Mouse (Mus musculus) C2C12 (cell line): ENCODE data around the gene Slc23a3. TPM values are rescaled to one million over a fixed set of nuclear protein-coding genes. Genes with fewer than 3 reads are reported as not detected.

ENCODE experiments used
- H3K27me3 ChIP-seq: one replicate; pipeline ENCODE4 v1.6.1; 2011; ENCODE audit not compliant: control insufficient read depth, insufficient read depth, insufficient read length
- H3K36me3 ChIP-seq: one replicate; pipeline ENCODE4 v1.6.1; 2011; ENCODE audit not compliant: control insufficient read depth, insufficient read depth
- H3K4me3 ChIP-seq: one replicate; pipeline ENCODE4 v1.5.1; 2011; ENCODE audit warnings: mild to moderate bottlenecking, control low read depth; ENCODE audit not compliant: poor library complexity, insufficient read depth, severe bottlenecking
- H3K79me2 ChIP-seq: one replicate; pipeline ENCODE4 v1.6.1; 2011; ENCODE audit not compliant: control insufficient read depth, insufficient read depth
- H3K79me3 ChIP-seq: one replicate; pipeline ENCODE4 v1.6.1; 2011; ENCODE audit warnings: low read depth, control low read depth
- H3ac ChIP-seq: one replicate; pipeline ENCODE3; 2011; ENCODE audit warnings: low read depth; ENCODE audit not compliant: control insufficient read depth, insufficient read length
- CEBPB ChIP-seq: IDR thresholded peaks from one replicate; pipeline ENCODE4 v1.6.1; 2011; ENCODE audit warnings: low read depth, mild to moderate bottlenecking, control low read depth, moderate library complexity
- CTCF ChIP-seq: IDR thresholded peaks from one replicate; pipeline ENCODE4 v1.5.1; 2011; ENCODE audit not compliant: control insufficient read depth, insufficient read depth, insufficient read length
- FOSL1 ChIP-seq: IDR thresholded peaks from one replicate; pipeline ENCODE4 v1.8.0; 2011; ENCODE audit warnings: mild to moderate bottlenecking, low read length; ENCODE audit not compliant: poor library complexity, insufficient read depth, severe bottlenecking
- MAX ChIP-seq: IDR thresholded peaks from one replicate; pipeline ENCODE4 v1.6.1; 2011; ENCODE audit warnings: mild to moderate bottlenecking, control low read depth
- MYOD1 ChIP-seq: IDR thresholded peaks from one replicate; pipeline ENCODE4 v1.6.1; 2011; ENCODE audit warnings: low read depth; ENCODE audit not compliant: control insufficient read depth, insufficient read length
- MYOG ChIP-seq: IDR thresholded peaks from one replicate; pipeline ENCODE4 v1.6.1; 2011; ENCODE audit not compliant: control insufficient read depth, insufficient read length; ENCODE audit errors: extremely low read depth
- USF1 ChIP-seq: IDR thresholded peaks from one replicate; pipeline ENCODE4 v1.6.1; 2011; ENCODE audit warnings: low read depth, mild to moderate bottlenecking, control low read depth, moderate library complexity
- polyA plus RNA-seq: library from polyadenylated mRNA; unstranded; fragments of >200 nt; fragmentation: generic; extraction: Trizol; gene quantifications from one replicate; pipeline ENCODE4 v1.2.1, GENCODE M21; 2012; ENCODE audit warnings: missing spikeins

Gene Slc23a3
- polyA plus RNA-seq, 1 experiment = 0.08 TPM

GRCm38 (mm10) chr1:75158990-75159389, 25.3 kb upstream of the Slc23a3 start:
- Histone ChIP-seq H3K79me3 (no peaks in the 10 kb centered on the region), H3K36me3 (no peaks in the 10 kb centered on the region), H3K79me2 (no peaks in the 10 kb centered on the region), H3K27me3 (no peaks in the 10 kb centered on the region), H3ac (no peak overlapping the region), H3K4me3 (no peak overlapping the region)
- TF ChIP-seq MAX (no peak), CTCF (no peak), MYOG (no peak), CEBPB (no peak), MYOD1 (no peak), USF1 (no peak), FOSL1 (no peak)

- Histone ChIP-seq H3K79me3 (no peaks in the 10 kb centered on the region), H3K79me2 (no peaks in the 10 kb centered on the region), H3K36me3 (no peaks in the 10 kb centered on the region), H3K4me3 (no peak overlapping the region), H3ac (no peak overlapping the region), H3K27me3 (no peaks in the 10 kb centered on the region)
- no peak for TF ChIP-seq MAX
- no peak for TF ChIP-seq MYOD1
- no peak for TF ChIP-seq USF1
- no peak for TF ChIP-seq FOSL1
- TF ChIP-seq CTCF = no peak
- TF ChIP-seq MYOG = no peak
- TF ChIP-seq CEBPB = no peak
These were observed 22.1 kb upstream of the Slc23a3 start for GRCm38 (mm10) chr1:75155837-75156236.

DNA sequence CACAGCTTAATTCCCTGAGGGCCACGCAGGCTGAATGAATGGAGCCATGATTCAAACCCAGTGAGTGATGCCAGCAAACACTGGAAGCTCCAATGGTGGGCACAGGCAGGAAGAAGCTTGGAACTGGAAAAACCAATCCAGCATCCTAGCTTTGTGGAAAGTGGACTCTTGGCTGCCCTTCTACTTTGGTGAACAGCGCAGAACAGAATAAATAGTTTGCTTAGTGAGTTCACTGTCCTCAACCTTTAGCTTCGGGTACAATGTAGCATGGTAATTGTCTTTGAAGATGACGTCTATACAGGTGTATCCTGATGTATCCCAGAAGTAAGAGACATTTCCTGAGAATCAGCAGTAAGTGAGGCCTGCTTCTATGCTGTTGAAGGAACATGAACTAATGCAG, 15.0 kb upstream of the Slc23a3 start:
- Histone ChIP-seq H3ac (no peak overlapping the region), H3K36me3 (peaks cover 48% of the 10 kb centered on the region), H3K79me2 (peaks cover 12% of the 10 kb centered on the region), H3K27me3 (no peaks in the 10 kb centered on the region), H3K79me3 (peaks cover 7% of the 10 kb centered on the region), H3K4me3 (no peak overlapping the region)
- TF ChIP-seq USF1 (no peak), MAX (no peak), CEBPB (no peak), MYOG (no peak), FOSL1 (no peak), CTCF (no peak), MYOD1 (no peak)

- peaks cover 48% of the 10 kb centered on the region for H3K36me3 ChIP-seq
- H3K79me2 ChIP-seq = peaks cover 20% of the 10 kb centered on the region
These were observed 13.9 kb upstream of the Slc23a3 start for GRCm38 (mm10) chr1:75147411-75148135.

DNA sequence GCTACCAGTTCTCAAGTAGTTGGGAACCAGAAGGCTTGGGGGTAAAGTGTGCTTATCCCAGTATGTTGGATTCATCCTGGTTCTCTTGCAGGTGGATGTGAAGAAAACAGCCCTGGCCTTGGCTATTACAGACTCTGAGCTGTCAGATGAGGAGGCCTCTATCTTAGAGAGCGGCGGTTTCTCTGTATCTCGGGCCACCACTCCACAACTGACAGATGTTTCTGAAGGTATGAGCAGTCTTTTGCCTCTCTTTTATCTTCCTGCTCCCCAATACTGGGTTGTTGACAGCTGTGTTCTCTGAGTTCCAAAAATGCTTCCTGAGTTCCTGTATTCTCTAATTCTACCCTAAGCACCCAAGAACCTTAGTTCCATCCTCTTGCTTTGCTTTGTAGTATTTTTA, 11.9 kb upstream of the Slc23a3 start:
- no peak overlapping the region for H3ac ChIP-seq
- no peak overlapping the region for H3K4me3 ChIP-seq
- TF ChIP-seq MAX (no peak), CEBPB (no peak), USF1 (no peak), MYOG (no peak), FOSL1 (no peak), MYOD1 (no peak), CTCF (no peak)
- peaks cover 35% of the 10 kb centered on the region for H3K79me2 ChIP-seq
- no peaks in the 10 kb centered on the region for H3K27me3 ChIP-seq
- H3K79me3 ChIP-seq = peaks cover 11% of the 10 kb centered on the region
- H3K36me3 ChIP-seq = peaks cover 48% of the 10 kb centered on the region

More at GRCm38 (mm10) chr1:75147411-75148135, 13.9 kb upstream of the Slc23a3 start:
- H3K27me3 ChIP-seq = no peaks in the 10 kb centered on the region
- H3K4me3 ChIP-seq = no peak overlapping the region
- peaks cover 10% of the 10 kb centered on the region for H3K79me3 ChIP-seq
- H3ac ChIP-seq = no peak overlapping the region
- TF ChIP-seq MYOD1 (no peak), CEBPB (no peak), MYOG (no peak), FOSL1 (no peak), USF1 (no peak), MAX (no peak), CTCF (no peak)
